Mouse (Mus musculus) neural tube, embryonic 15.5 days (tissue): ENCODE data around the gene Mat2b. TPM values are rescaled to one million over a fixed set of nuclear protein-coding genes. Genes with fewer than 3 reads are reported as not detected.
A peak's percentile ranks its signal among the peaks of the same experiment; 100 is the strongest.

Experiments used
- ATAC-seq: fragments of 200-750 bp; cut with Nextera tagmentation; 2 replicates; pipeline ENCODE4 v1.8.0; 2017; ENCODE audit warnings: mild to moderate bottlenecking, moderate TSS enrichment, moderate library complexity; ENCODE audit not compliant: low FRiP score
- H3K27ac ChIP-seq: fragments of 300-500 bp; sonication (generic); replicated peaks from 2 replicates; pipeline ENCODE4 v1.5.1; 2015; ENCODE audit warnings: mild to moderate bottlenecking, inconsistent platforms
- H3K27me3 ChIP-seq: fragments of 300-500 bp; sonication (generic); replicated peaks from 2 replicates; pipeline ENCODE4 v1.6.1; 2015; ENCODE audit warnings: inconsistent platforms
- H3K36me3 ChIP-seq: fragments of 300-500 bp; sonication (generic); 2 replicates; pipeline ENCODE4 v1.6.1; 2015; ENCODE audit warnings: inconsistent platforms
- H3K4me1 ChIP-seq: fragments of 300-500 bp; sonication (generic); 2 replicates; pipeline ENCODE4 v1.6.1; 2015; ENCODE audit warnings: inconsistent platforms
- H3K4me2 ChIP-seq: fragments of 300-500 bp; sonication (generic); 2 replicates; pipeline ENCODE4 v1.6.1; 2015; ENCODE audit warnings: inconsistent platforms, mild to moderate bottlenecking, moderate library complexity
- H3K4me3 ChIP-seq: fragments of 300-500 bp; sonication (generic); replicated peaks from 2 replicates; pipeline ENCODE4 v1.5.1; 2015; ENCODE audit warnings: mild to moderate bottlenecking, inconsistent platforms
- H3K9ac ChIP-seq: fragments of 300-500 bp; sonication (generic); replicated peaks from 2 replicates; pipeline ENCODE4 v1.6.1; 2015; ENCODE audit warnings: mild to moderate bottlenecking, inconsistent platforms
- H3K9me3 ChIP-seq: fragments of 300-500 bp; sonication (generic); replicated peaks from 2 replicates; pipeline ENCODE4 v1.6.1; 2016; ENCODE audit warnings: inconsistent platforms
- WGBS: fragments of 180-500 bp; shearing (Covaris S2); methylation state at CpG from one replicate; pipeline ENCODE4 v1.1.7; 2015; ENCODE audit warnings: mixed read lengths; 5-methylcytosine and 5-hydroxymethylcytosine counted together
- polyA plus RNA-seq: library from polyadenylated mRNA; unstranded; fragments of >200 nt; fragmentation: Nextera tagmentation; extraction: Ambion mirVana; gene quantifications from 2 replicates; pipeline ENCODE4 v1.2.1, GENCODE M21; 2015

The Mat2b gene
- polyA plus RNA-seq, 1 experiment from 2014 or later: 55.3 TPM

DNA sequence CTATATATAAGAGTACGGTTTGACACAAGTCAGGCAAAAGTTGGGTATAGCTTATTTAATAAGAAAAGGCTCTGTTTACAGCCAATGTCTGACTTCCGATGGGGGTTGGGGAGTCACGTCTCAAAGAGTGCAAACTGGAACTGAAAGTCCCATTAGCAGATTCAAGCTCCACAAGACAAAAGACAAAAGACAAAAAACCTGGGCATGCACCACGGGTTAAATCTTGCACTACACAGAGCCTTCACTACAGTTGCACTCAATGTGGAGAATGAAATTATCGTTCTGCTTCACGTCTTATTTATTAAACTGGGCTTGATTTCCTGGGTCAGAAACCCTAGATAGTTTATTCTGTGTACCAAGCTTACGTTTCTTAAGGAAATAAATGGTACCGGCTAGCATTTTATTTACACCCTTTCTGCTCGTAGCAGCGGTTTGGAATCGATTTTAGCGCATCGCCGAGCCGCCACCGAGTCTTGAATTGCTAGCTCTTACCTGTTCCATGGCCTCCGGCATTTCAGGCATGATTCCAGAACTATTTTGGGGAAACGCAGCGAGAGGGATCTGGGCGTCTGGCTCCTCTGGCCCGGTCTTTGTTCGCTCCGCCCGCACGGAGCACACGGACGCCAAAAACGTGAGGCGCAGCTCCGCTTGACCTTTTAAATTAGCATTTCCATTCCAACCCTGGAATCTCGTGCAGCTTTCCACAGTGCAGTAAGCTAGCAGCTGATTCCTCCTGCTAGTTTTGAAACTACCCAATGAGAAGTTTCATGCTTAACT is 504 bp downstream of the Mat2b start:
- peak overlapping the region; percentile 62 for H3K9ac ChIP-seq
- H3K4me3 ChIP-seq: peak overlapping the region; percentile 81
- H3K27ac ChIP-seq: peak overlapping the region; percentile 84
- H3K9me3 ChIP-seq: no peaks in the 10 kb centered on the region
- WGBS: under 1% methylated on average over 31 of the region's 31 CpGs
- H3K4me1 ChIP-seq: peaks cover 33% of the 10 kb centered on the region
- ATAC-seq: peak; percentile 60
- peak overlapping the region; percentile 96 for H3K4me2 ChIP-seq
- H3K36me3 ChIP-seq: no peaks in the 10 kb centered on the region
- H3K27me3 ChIP-seq: no peaks in the 10 kb centered on the region

DNA sequence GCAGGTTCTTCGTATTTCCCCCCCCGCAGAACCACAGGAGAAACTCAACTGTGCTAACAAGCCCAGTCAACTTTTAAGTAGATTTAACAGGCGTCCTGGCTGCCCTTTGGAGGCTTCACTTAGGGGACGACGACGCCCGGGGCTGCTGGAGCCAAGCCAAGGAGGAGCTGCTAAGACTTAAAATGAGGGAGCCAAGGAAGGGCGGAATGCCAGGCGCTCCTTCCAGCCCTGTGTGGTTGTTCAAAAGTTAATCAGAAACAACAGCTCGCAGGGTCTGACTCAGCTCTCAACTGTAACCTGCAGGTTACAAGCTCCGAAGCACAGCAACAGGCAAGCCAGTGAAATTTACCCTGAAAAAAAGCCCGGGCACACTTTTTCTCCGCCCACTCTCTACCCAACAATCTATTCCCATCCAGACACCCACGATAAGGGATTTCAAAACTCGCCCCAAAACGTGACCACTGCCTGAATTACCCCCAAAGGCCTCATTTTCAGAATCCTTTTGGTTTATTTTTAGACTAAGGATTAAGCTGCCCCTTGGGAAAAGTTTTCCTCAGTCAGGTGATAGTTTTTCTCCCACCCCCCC is 1.5 kb downstream of the Mat2b start:
- Histone ChIP-seq H3K9ac (peak overlapping the region; percentile 62), H3K27ac (peak overlapping the region; percentile 84), H3K4me2 (peak overlapping the region; percentile 96), H3K4me1 (peaks cover 33% of the 10 kb centered on the region), H3K4me3 (peak overlapping the region; percentile 81), H3K9me3 (no peaks in the 10 kb centered on the region), H3K36me3 (no peaks in the 10 kb centered on the region), H3K27me3 (no peaks in the 10 kb centered on the region)
- no peak for ATAC-seq
- WGBS: under 1% methylated on average over 16 of the region's 16 CpGs

DNA sequence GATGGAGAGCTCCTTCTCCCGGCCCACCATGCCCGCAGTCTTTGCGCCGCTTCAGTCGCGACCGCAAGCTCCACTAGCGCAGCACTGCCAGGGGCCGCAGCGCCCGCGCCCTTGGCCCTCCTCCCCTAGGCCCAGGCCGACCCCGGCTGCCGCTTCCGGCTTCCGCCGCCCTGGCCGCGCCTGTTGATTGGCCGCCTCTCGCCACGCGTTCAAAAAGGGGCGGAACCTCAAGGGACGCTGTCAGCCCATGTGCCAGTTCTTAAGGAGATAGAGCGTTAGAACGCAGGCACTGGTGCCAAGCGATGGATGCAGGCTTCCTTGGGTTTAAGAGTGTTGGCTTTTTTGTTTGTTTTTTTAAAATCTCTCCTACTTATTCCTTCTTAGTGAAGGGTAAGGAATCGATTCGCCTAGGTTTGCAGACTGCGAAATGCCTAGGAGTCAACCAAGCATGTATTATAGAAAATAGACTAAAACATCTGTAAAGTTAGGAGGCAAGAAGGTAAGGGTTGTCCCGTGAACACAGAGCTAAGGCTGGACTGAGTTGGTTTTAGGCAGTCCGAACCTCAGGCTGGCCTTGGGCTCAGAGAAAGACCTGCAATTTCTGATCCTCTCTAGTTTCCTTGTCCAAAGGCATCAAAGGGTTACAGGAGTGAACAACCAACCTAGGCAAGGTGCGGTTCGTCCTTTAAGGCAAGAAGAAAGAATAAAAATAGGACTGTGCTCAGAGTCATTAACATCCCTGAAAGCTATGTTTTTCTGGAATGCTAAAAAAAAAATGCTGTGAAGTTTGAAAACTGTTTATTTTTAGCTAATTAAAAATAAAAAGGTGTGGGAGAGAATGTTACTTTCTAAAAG is 2.3 kb downstream of the Mat2b start:
- ATAC-seq: peak; percentile 97
- Histone ChIP-seq H3K4me2 (peak overlapping the region; percentile 96), H3K4me3 (peak overlapping the region; percentile 81), H3K9ac (peak overlapping the region; percentile 62), H3K36me3 (no peaks in the 10 kb centered on the region), H3K9me3 (no peaks in the 10 kb centered on the region), H3K27me3 (no peaks in the 10 kb centered on the region), H3K27ac (peak overlapping the region; percentile 84), H3K4me1 (peaks cover 33% of the 10 kb centered on the region)
- WGBS: under 1% methylated on average over 36 of the region's 36 CpGs

DNA sequence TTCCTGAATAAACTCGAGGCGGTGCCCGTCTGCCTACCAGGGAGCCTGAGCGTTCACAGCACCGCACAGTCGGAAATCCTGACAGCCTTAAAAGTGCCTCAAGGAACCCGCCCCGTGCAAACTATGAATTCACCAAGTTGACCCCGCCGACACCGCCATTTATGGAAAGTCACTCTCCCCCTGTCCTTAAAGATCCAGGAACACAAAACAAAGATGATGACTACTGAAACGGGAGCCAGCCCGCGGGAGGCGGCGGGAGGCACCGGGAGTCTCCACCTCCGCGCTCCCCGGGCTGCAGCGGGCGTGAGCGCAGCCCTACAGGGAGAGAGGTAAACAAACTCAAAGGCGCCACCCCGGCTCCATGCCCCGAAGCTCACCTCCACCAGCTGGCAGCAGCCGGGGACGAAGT is 2.9 kb downstream of the Mat2b start:
- peaks cover 33% of the 10 kb centered on the region for H3K4me1 ChIP-seq
- peak overlapping the region; percentile 62 for H3K9ac ChIP-seq
- peak overlapping the region; percentile 81 for H3K4me3 ChIP-seq
- peak overlapping the region; percentile 96 for H3K4me2 ChIP-seq
- H3K27me3 ChIP-seq: no peaks in the 10 kb centered on the region
- no peaks in the 10 kb centered on the region for H3K9me3 ChIP-seq
- under 1% methylated on average over 28 of the region's 28 CpGs for WGBS
- H3K27ac ChIP-seq: peak overlapping the region; percentile 84
- no peaks in the 10 kb centered on the region; the same call in 1 of the 2 replicates for H3K36me3 ChIP-seq
- ATAC-seq: peak; percentile 77

DNA sequence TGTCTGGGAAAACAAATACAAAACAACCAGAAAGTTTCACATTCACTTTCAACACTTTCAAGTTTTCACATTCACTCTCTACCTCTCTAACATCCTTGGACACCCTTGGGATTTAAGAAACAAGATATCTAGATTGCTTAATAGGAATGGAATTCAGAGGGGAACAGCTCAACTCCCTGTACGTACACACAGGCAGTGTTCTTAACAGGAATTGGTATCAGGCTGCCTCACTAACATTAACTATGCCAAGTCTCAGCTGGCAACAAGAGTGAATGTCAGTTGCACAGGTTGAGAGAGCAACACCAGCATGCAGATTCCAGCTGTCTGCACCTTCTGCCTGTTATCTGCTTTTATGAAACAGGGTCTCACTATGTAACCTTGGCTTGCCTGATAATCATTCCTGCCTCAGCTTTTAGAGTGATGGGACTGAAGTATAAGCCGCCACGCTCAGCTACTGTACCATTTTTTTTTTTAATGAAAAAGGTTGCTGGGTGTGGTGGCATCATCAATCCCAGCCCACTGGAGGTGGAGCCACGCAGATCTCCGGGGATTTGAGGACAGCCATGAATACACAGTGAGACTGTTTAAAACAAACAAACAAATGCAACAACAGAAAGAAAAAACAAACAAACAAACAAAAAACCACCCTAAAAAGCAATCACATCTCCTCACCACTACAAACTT is 4.4 kb downstream of the Mat2b start:
- H3K4me3 ChIP-seq: peak overlapping the region; percentile 81; the same call in 1 of the 2 replicates
- no peaks in the 10 kb centered on the region for H3K27me3 ChIP-seq
- H3K36me3 ChIP-seq: peaks cover 10% of the 10 kb centered on the region; the same call in 1 of the 2 replicates
- H3K27ac ChIP-seq: no peak overlapping the region
- peak overlapping the region; percentile 62; the same call in 1 of the 2 replicates for H3K9ac ChIP-seq
- no peak for ATAC-seq
- WGBS: 80% methylated on average over 5 of the region's 5 CpGs
- H3K4me2 ChIP-seq: peak overlapping the region; percentile 96
- H3K4me1 ChIP-seq: peaks cover 33% of the 10 kb centered on the region
- H3K9me3 ChIP-seq: no peaks in the 10 kb centered on the region

DNA sequence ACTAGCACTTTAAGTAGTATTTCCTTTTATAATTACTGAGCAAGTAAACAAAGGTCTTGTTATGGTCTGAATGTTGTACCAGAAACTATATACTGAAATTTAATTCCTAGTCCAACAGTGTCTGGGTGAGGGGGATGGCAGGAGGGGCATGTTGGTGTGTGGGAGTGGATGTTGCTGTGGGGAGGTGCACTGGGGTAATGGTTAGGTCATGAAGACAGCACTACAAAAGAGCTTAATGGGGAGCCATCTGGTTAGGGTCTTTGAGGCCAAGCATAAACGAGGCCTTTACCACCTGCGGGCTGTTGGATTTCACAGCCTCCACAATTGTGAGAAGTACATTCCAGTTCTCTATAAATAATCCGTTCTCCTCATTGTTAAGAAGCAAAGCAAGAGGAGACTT is 11.7 kb downstream of the Mat2b start:
- H3K27me3 ChIP-seq: no peaks in the 10 kb centered on the region
- no peaks in the 10 kb centered on the region for H3K4me1 ChIP-seq
- no peaks in the 10 kb centered on the region for H3K9me3 ChIP-seq
- H3K36me3 ChIP-seq: peaks cover 66% of the 10 kb centered on the region
- no peak overlapping the region for H3K4me3 ChIP-seq
- WGBS: 28% methylated on average over 3 of the region's 3 CpGs
- H3K4me2 ChIP-seq: no peak overlapping the region
- ATAC-seq: no peak
- no peak overlapping the region for H3K9ac ChIP-seq
- no peak overlapping the region for H3K27ac ChIP-seq

DNA sequence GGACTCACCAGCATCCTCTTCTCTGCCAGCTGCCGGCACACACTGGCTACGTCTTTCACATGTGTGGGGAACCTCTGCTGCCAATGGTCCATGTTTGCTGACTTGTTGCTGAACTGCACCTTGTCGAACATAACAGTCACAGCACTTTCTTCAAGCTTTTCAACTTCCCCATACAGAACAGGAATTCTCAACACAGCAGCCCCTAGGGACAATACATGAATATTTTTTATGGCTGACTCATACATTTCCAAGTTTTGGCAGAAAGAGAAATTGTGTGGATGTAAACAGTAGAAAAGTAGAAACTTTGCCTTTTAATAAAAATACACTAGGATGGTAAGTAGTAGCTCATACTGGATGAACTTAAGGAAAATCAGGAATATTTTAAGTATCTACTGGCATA is 12.5 kb downstream of the Mat2b start:
- 92% methylated on average over 3 of the region's 3 CpGs for WGBS
- Histone ChIP-seq H3K4me1 (no peaks in the 10 kb centered on the region), H3K9ac (no peak overlapping the region), H3K4me3 (no peak overlapping the region), H3K27me3 (no peaks in the 10 kb centered on the region), H3K36me3 (peaks cover 74% of the 10 kb centered on the region), H3K27ac (no peak overlapping the region), H3K4me2 (no peak overlapping the region), H3K9me3 (no peaks in the 10 kb centered on the region)
- no peak for ATAC-seq

DNA sequence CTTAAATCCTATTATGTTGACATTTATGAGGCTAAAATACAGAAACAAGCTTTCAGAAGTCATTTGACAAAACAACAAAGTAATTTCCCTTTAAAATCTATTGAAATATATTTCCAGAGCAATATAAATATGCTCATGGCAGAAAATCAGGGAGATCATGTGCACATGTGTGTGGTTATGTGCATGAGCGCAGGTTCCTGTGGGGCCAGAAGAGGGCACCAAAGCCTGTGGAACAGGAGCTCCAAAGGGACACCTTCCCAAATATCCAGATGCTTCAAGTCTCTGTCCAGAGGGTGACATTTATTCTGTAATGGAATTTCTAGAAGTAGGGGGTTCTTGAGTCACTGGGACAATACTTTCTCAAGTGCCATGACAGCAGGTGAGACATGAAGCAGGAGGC is 17.8 kb downstream of the Mat2b start:
- no peaks in the 10 kb centered on the region for H3K27me3 ChIP-seq
- H3K9ac ChIP-seq: no peak overlapping the region
- no peaks in the 10 kb centered on the region for H3K4me1 ChIP-seq
- 100% methylated on average over 1 of the region's 1 CpGs for WGBS
- H3K9me3 ChIP-seq: no peaks in the 10 kb centered on the region
- H3K27ac ChIP-seq: no peak overlapping the region
- peaks cover 53% of the 10 kb centered on the region for H3K36me3 ChIP-seq
- H3K4me3 ChIP-seq: no peak overlapping the region
- ATAC-seq: no peak
- H3K4me2 ChIP-seq: no peak overlapping the region

DNA sequence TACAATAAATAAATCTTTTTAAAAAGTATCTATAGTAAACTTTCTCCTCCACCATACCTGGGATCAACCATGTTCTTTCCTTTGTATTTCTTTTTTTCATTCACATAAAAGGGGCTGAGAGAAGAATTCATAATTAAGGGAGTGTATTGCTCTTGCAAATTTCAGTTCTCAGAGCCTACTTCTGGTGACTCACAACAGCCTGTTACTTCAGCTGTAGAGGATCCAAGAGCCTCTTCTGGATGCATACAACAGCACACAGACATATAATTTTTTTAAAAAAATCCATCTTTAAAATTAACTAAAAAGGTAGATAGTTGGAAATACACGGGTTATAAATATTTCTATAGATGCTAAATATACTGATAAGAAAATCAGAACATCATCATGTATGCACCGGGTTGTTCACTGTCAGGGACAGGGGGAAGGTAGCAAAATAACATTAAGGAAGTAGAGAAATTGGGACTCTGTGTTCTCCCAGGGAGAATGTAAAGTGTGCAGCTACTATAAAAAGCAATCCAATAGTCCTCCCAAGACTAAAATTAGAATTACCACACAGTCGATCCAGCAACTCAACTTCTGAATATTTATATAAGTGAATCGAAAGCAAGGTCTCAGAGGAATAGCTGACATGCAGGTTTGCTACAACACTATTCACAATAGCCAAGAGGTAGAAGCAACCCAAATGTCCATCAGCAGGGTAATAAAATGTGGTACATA is 19.8 kb downstream of the Mat2b start:
- Histone ChIP-seq H3K4me2 (no peak overlapping the region), H3K9ac (no peak overlapping the region), H3K4me3 (no peak overlapping the region), H3K36me3 (peaks cover 36% of the 10 kb centered on the region), H3K27ac (no peak overlapping the region), H3K27me3 (no peaks in the 10 kb centered on the region), H3K9me3 (no peaks in the 10 kb centered on the region), H3K4me1 (no peaks in the 10 kb centered on the region)
- 85% methylated on average over 4 of the region's 4 CpGs for WGBS
- ATAC-seq: no peak

DNA sequence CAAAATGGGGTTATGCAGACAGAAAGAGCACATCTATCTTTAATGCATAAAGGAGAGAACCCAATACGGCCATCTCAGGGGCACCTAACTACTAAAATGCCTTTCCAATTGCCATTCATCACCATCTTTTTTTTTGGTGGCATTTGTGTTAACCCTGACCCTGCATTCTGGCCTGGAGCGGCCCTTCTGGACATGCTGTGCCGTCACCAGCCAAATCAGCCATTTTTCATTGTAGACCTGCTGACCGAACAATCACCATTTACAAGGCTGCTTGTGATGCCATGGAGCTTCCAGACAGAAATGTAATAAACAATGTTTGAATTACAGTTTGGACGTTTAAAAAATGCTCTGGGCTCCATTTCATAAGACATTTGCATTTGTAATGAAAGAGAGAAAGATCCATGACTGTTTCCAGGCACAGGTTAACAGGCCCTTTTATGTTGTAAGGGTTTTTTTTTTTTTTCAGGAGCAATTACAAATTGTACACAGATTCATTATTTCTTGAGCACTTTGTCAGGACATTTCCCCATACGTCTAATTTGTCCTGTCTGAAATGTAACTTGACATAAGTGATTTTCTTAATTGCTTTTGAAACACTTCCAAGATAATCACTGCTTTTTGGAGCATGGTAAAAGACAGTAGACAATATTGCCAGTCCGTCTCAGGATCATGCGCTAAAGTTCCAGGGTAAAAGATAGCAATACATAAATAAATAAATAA is 45.1 kb downstream of the Mat2b start:
- Histone ChIP-seq H3K27ac (no peak overlapping the region), H3K4me3 (no peak overlapping the region), H3K9me3 (no peaks in the 10 kb centered on the region), H3K9ac (no peak overlapping the region), H3K4me2 (no peak overlapping the region), H3K36me3 (no peaks in the 10 kb centered on the region), H3K4me1 (no peaks in the 10 kb centered on the region), H3K27me3 (no peaks in the 10 kb centered on the region)
- ATAC-seq: no peak
- 72% methylated on average over 8 of the region's 8 CpGs for WGBS
